Mouse (Mus musculus) stomach, embryonic 14.5 days (tissue): Measurements from ENCODE around the gene Cacna2d1. TPM values are rescaled to one million over a fixed set of nuclear protein-coding genes. Genes with fewer than 3 reads are reported as not detected.

Experiments used
- ATAC-seq: fragments of 200-750 bp; cut with Nextera tagmentation; 2 replicates; pipeline ENCODE4 v1.8.0; 2017; ENCODE audit warnings: low read depth, moderate TSS enrichment; ENCODE audit not compliant: insufficient number of reproducible peaks, insufficient read depth, low FRiP score
- H3K27ac ChIP-seq: fragments of 300-500 bp; sonication (generic); 2 replicates; pipeline ENCODE4 v1.5.1; 2014; ENCODE audit warnings: mild to moderate bottlenecking, low read length, moderate library complexity, mixed read lengths
- H3K27me3 ChIP-seq: fragments of 300-500 bp; sonication (generic); 2 replicates; pipeline ENCODE4 v1.6.1; 2014; ENCODE audit warnings: low read length, control low read depth, mixed read lengths; ENCODE audit not compliant: control insufficient read depth, insufficient read depth
- H3K36me3 ChIP-seq: fragments of 300-500 bp; sonication (generic); 2 replicates; pipeline ENCODE4 v1.6.1; 2014; ENCODE audit warnings: mild to moderate bottlenecking, control low read depth, low read length, moderate library complexity, mixed read lengths; ENCODE audit not compliant: control insufficient read depth, insufficient read depth
- H3K4me1 ChIP-seq: fragments of 300-500 bp; sonication (generic); 2 replicates; pipeline ENCODE4 v1.6.1; 2014; ENCODE audit warnings: low read length, control low read depth, mixed read lengths; ENCODE audit not compliant: control insufficient read depth, insufficient read depth
- H3K4me2 ChIP-seq: fragments of 300-500 bp; sonication (generic); replicated peaks from 2 replicates; pipeline ENCODE4 v1.6.1; 2014; ENCODE audit warnings: low read depth, low read length, control low read depth
- H3K4me3 ChIP-seq: fragments of 300-500 bp; sonication (generic); 2 replicates; pipeline ENCODE4 v1.5.1; 2014; ENCODE audit warnings: low read depth, low read length, control low read depth
- H3K9ac ChIP-seq: fragments of 300-500 bp; sonication (generic); replicated peaks from 2 replicates; pipeline ENCODE4 v1.6.1; 2014; ENCODE audit warnings: low read depth, mild to moderate bottlenecking, control low read depth, low read length, moderate library complexity, mixed read lengths
- H3K9me3 ChIP-seq: fragments of 300-500 bp; sonication (generic); 2 replicates; pipeline ENCODE4 v1.6.1; 2016; ENCODE audit warnings: low read depth, low read length, control low read depth; ENCODE audit not compliant: control insufficient read depth
- WGBS: fragments of 180-500 bp; shearing (Covaris S2); extraction: QIAGEN DNeasy Blood & Tissue Kit; methylation state at CpG from one replicate; pipeline ENCODE4 v1.1.7; 2014; 5-methylcytosine and 5-hydroxymethylcytosine counted together
- polyA plus RNA-seq: library from polyadenylated mRNA; unstranded; fragments of >200 nt; fragmentation: Nextera tagmentation; extraction: Ambion mirVana; gene quantifications from 2 replicates; pipeline ENCODE4 v1.2.1, GENCODE M21; 2014

Cacna2d1 gene
- polyA plus RNA-seq, 1 experiment from 2014 or later: 21.9 TPM

- H3K9ac ChIP-seq: no peak overlapping the region
- no peaks in the 10 kb centered on the region for H3K27me3 ChIP-seq
- no peak overlapping the region for H3K4me3 ChIP-seq
- no peak overlapping the region for H3K27ac ChIP-seq
- no peaks in the 10 kb centered on the region for H3K4me1 ChIP-seq
- WGBS: 53% methylated on average over 4 of the region's 4 CpGs
- H3K4me2 ChIP-seq: no peak overlapping the region
- no peak for ATAC-seq
- H3K9me3 ChIP-seq: no peaks in the 10 kb centered on the region
- no peaks in the 10 kb centered on the region for H3K36me3 ChIP-seq
Observed at GRCm38 (mm10) chr5:15993252-15993944, 58.9 kb downstream of the Cacna2d1 start.

GRCm38 (mm10) chr5:15997190-15997589, 62.7 kb downstream of the Cacna2d1 start:
- no peak for ATAC-seq

DNA sequence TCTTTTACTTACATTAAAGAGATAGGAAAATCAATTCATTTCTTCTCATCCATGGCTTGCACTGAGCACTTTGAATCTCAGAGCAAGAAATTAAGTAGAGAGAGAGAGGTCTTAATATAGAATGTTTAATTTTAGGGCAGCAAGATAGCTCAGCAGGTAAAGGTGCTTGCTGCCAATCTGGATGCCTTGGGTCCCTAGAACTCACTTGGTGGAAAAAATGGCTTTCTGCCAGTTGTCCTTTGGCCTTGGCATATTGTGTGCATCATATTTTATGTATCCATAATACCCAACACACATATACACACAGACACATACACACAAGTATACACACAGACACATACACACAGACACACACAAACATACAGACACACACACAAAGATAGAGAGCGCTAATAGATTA, 63.3 kb downstream of the Cacna2d1 start:
- no peak overlapping the region for H3K4me3 ChIP-seq
- H3K27me3 ChIP-seq: no peaks in the 10 kb centered on the region
- 96% methylated on average over 1 of the region's 1 CpGs for WGBS
- no peak overlapping the region for H3K9ac ChIP-seq
- ATAC-seq: no peak
- H3K4me1 ChIP-seq: peaks cover 6% of the 10 kb centered on the region; the same call in 1 of the 2 replicates
- H3K4me2 ChIP-seq: no peak overlapping the region
- H3K27ac ChIP-seq: no peak overlapping the region
- no peaks in the 10 kb centered on the region for H3K9me3 ChIP-seq
- H3K36me3 ChIP-seq: no peaks in the 10 kb centered on the region

More at GRCm38 (mm10) chr5:15997190-15997589, 62.7 kb downstream of the Cacna2d1 start:
- Histone ChIP-seq H3K4me2 (no peak overlapping the region), H3K36me3 (no peaks in the 10 kb centered on the region), H3K4me3 (no peak overlapping the region), H3K4me1 (no peaks in the 10 kb centered on the region), H3K27me3 (no peaks in the 10 kb centered on the region), H3K9me3 (no peaks in the 10 kb centered on the region), H3K27ac (no peak overlapping the region), H3K9ac (no peak overlapping the region)
- 93% methylated on average over 3 of the region's 3 CpGs for WGBS

DNA sequence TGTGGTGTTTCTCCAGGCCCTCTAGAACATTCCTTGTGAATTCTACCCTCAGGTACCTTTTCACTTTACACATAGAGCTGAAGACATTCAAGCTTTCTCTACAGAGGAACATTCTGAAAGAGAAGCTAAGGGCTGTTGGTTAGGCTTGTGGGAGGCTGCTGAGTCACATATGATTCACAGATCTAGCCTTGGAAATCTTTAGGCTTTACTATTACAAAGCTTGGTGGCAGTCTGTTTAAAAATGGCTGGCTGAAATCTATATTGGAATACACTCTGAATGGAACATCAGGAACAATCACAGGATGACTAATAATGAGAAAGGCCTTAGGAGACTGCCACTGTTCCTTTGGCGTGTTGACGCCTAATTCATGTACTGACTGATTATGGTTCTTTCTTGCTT, 66.4 kb downstream of the Cacna2d1 start:
- H3K27ac ChIP-seq: no peak overlapping the region
- no peaks in the 10 kb centered on the region for H3K27me3 ChIP-seq
- WGBS: 83% methylated on average over 2 of the region's 2 CpGs
- no peaks in the 10 kb centered on the region for H3K36me3 ChIP-seq
- no peak for ATAC-seq
- H3K9ac ChIP-seq: no peak overlapping the region
- no peaks in the 10 kb centered on the region for H3K9me3 ChIP-seq
- H3K4me1 ChIP-seq: peaks cover 6% of the 10 kb centered on the region; the same call in 1 of the 2 replicates
- no peak overlapping the region for H3K4me3 ChIP-seq
- H3K4me2 ChIP-seq: no peak overlapping the region

DNA sequence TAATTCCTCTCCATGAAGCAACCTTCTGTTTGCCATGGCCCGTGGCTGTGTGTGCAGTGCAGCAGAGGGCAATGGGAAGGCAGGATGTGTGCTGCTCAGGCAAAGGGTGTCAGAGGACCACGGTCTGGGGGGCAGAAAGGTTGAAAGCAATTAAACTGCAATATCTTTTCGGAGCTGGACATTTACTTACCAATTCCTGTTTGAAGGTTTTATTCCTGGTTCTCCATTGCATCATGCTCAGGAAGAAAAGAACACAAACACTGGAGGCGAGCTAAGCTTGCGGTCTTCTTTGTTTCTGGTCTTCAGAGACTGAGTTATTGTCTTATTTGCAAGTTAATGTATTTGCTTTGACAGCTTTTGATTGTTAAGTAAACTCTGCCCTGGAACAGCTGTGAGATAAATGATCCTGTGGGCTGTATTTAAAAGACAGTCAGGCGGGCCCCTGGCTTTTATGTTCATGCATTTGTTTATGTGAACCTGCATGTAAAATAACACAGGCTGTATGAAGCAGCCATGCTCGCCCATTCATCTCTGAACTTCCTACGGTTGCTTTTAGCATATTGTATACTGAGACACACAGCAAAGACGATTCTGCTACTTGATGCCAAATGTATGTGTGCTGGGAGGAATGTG, 68.1 kb downstream of the Cacna2d1 start:
- peaks cover 6% of the 10 kb centered on the region; the same call in 1 of the 2 replicates for H3K4me1 ChIP-seq
- no peaks in the 10 kb centered on the region for H3K27me3 ChIP-seq
- H3K27ac ChIP-seq: no peak overlapping the region
- WGBS: 8% methylated on average over 9 of the region's 9 CpGs
- no peaks in the 10 kb centered on the region for H3K9me3 ChIP-seq
- H3K36me3 ChIP-seq: no peaks in the 10 kb centered on the region
- ATAC-seq: no peak
- H3K4me2 ChIP-seq: no peak overlapping the region
- no peak overlapping the region for H3K4me3 ChIP-seq
- no peak overlapping the region for H3K9ac ChIP-seq

- ATAC-seq: no peak
- H3K36me3 ChIP-seq: no peaks in the 10 kb centered on the region
- WGBS: 58% methylated on average over 6 of the region's 6 CpGs
Observed at GRCm38 (mm10) chr5:16004305-16004704, 69.8 kb downstream of the Cacna2d1 start.

DNA sequence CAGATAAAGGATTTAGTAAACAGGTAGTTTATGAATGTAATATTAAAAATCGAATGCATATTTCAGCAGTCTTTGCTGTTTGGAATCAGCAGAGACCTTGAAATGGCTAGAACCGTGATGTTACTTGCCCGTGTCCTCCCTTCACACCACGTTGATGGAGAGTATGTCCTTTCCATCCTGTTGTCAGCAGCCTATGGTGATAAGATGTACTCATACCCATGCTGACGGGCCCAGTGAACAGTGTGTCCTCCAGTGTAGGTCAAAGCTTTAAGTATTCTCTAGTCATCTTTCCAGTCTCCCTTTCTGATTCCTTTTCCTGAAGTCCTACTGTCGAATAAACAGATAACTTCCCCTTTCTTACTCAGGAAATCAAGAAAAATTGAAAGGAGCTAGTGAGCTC, 72.5 kb downstream of the Cacna2d1 start:
- no peak overlapping the region for H3K4me2 ChIP-seq
- no peak overlapping the region for H3K27ac ChIP-seq

More at GRCm38 (mm10) chr5:16004305-16004704, 69.8 kb downstream of the Cacna2d1 start:
- no peak overlapping the region for H3K4me2 ChIP-seq
- no peaks in the 10 kb centered on the region for H3K9me3 ChIP-seq
- no peak overlapping the region for H3K4me3 ChIP-seq
- no peak overlapping the region for H3K9ac ChIP-seq
- peaks cover 6% of the 10 kb centered on the region; the same call in 1 of the 2 replicates for H3K4me1 ChIP-seq
- no peak overlapping the region for H3K27ac ChIP-seq
- no peaks in the 10 kb centered on the region for H3K27me3 ChIP-seq

GRCm38 (mm10) chr5:16013649-16014048, 79.2 kb downstream of the Cacna2d1 start:
- Histone ChIP-seq H3K36me3 (no peaks in the 10 kb centered on the region), H3K4me3 (no peak overlapping the region), H3K9me3 (no peaks in the 10 kb centered on the region), H3K4me2 (no peak overlapping the region), H3K27ac (no peak overlapping the region), H3K27me3 (no peaks in the 10 kb centered on the region), H3K4me1 (no peaks in the 10 kb centered on the region), H3K9ac (no peak overlapping the region)
- WGBS: 51% methylated on average over 2 of the region's 2 CpGs
- no peak for ATAC-seq

More for the DNA sequence above, 72.5 kb downstream of the Cacna2d1 start:
- no peak for ATAC-seq
- Histone ChIP-seq H3K4me1 (peaks cover 6% of the 10 kb centered on the region; the same call in 1 of the 2 replicates), H3K4me3 (no peak overlapping the region), H3K9me3 (no peaks in the 10 kb centered on the region), H3K9ac (no peak overlapping the region), H3K36me3 (no peaks in the 10 kb centered on the region), H3K27me3 (no peaks in the 10 kb centered on the region)
- 85% methylated on average over 6 of the region's 6 CpGs for WGBS
